Mouse (Mus musculus) left cerebral cortex, postnatal 14 days (tissue): Measurements from ENCODE around the gene Prkca. TPM values are rescaled to one million over a fixed set of nuclear protein-coding genes. Genes with fewer than 3 reads are reported as not detected.
A peak's percentile ranks its signal among the peaks of the same experiment; 100 is the strongest.

ENCODE experiments used
- DNase-seq, 2 experiments: peaks; one replicate each; pipeline ENCODE4 v3.0.0; 2021 to 2022; ENCODE audit warnings: low spot score in 2 of 2, mixed read lengths in 1 of 2
- intact Hi-C: fragments of 180-260 bp; cut with DNase I; formaldehyde crosslinking; loops from one replicate; pipeline ENCODE4 v1.15.1; 2025
- total RNA-seq, 2 experiments: library from RNA; stranded (reverse); gene quantifications; 2 replicates each; pipeline ENCODE4 v1.2.3; 2021

Prkca gene
- total RNA-seq, 2 experiments from 2014 or later = 135 to 157 TPM

DNA sequence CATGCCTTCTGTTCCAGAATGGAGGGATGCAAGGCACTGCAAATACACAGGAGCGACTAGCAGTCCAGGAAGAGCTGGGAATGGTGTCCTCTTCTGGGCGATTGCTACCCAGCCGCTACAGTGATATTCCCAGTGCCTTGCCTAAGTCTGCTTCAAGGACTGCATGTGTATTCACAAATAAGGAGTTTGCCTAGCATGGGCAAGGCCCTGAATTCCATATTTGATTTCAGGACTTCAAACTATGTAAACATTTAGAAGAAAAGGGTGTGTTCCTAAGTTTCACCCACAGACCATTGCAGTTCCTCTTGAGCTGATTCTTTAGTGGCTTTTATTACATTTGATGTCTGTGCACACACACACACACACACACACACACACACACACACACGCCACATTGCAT lies 39.9 kb downstream of the Prkca start:
- no peak for DNase-seq
- intact Hi-C loops = no loop called here

DNA sequence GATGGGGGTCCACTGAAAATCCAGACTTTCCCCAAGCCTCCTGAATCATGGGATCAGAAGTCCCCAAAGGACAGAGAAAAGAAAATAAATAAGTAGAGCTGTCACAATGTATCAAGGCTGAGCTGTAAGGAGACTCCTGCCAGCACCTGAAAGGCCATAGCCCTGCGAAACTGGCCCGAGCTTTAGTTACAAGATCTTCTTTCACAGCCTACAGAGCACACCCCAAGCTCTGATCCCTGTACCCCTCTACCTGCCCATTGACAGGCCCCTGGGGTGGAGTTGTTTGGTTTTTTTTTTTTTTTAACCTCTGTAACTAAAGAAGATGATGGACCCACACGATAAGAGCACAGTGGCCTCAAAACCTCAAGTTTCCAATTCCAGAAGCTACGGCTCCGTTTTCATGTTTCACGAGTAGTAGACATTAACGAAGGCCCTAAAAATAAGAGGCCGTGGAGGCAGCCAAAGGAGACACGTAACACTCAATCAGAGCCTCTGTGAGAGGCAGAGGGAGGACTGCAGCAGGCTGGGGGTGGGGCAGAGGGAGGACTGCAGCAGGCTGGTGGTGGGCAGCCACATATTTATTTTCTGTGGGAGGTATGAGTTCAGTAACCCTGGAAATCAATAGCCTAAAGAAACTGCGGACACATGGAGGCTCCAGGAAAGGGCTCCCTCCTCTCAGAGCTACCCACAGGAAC lies 41.8 kb downstream of the Prkca start:
- no peak for DNase-seq
- intact Hi-C loops = no loop called here

DNA sequence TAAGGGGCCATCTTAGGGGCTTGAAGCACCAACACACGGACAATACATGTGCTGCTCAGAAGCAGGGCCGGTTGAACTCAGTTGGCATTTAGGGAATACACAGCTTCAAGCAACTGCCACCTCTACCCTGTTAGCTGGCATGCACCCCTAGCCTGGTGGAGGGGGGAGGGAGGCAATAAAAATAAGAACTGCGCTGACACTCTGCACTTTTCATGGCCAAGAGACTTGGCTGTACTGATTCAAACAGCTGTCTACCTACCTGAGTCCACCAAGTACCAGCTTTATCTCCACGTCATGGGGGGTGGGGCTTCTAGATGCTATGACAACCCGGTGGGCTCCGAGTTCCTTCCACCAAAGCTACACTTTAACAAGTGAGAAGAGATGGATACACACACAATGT lies 42.7 kb downstream of the Prkca start:
- DNase-seq = no peak
- intact Hi-C loops = no loop called here

DNA sequence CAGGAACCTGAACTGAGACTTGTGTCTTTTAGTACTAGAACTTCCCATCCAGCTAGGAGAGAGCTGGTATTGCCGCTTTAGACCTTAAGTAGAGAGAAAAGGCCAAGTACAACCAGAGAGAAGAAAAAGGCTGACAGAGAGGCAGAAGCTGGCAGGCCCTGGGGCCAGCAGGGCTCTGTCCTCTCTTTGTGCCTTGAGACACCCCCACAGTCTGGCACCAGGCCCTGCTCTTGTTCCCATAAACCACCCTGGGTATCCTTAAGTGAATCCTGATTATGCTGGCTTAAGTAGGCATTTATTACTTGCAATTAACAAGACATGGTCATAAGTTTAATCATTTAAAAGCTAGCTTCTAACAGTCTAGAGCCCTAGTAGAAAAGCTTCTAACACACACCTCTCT lies 43.3 kb downstream of the Prkca start:
- intact Hi-C loops = no loop called here
- no peak for DNase-seq

DNA sequence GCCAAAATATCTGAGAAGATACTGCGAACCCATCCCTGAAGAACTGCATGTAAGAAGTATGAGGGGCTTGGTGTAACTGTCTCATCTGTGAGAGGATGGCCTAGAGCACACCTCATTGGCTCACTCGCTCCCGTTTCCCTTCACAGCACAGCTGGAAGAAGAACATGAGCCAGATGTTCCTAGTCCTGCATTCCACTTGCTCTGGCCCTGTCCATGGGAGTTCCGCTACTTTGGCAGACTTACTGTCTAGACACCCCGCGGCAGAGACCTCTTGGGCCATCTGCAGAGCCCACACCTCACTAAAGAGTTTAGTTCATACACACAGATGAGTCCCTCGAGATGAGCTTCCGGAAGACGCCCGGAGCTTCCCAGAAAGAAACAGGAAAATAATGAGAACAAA lies 43.8 kb downstream of the Prkca start:
- no peak for DNase-seq
- intact Hi-C loops = loop anchor here (5.0 kb wide), 1 partner anchor 42 kb away; the partner anchor contains the start of genes Apoh and Prkca

DNA sequence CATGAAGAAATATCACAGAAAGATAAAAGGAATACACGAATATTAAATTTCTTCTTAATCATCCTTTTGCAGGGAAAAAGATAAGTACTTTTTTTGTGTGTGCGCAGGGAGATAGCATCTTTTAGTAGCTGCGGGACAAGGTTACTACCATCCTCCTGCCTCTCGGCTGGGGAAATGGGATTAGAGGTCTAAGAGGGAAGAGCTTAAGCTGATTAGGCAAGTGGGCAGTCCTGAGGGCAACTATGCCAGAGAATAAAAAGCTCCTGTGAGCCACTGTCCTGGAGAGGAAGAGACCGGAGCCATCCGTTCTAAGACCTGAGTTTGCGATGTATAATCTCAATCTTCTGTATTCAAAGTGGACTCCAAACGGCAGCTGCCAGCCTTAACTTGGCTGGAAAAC lies 45.8 kb downstream of the Prkca start:
- intact Hi-C loops = loop anchor here (5.0 kb wide), 1 partner anchor 44 kb away; the partner anchor contains the start of genes Apoh and Prkca
- DNase-seq = no peak

DNA sequence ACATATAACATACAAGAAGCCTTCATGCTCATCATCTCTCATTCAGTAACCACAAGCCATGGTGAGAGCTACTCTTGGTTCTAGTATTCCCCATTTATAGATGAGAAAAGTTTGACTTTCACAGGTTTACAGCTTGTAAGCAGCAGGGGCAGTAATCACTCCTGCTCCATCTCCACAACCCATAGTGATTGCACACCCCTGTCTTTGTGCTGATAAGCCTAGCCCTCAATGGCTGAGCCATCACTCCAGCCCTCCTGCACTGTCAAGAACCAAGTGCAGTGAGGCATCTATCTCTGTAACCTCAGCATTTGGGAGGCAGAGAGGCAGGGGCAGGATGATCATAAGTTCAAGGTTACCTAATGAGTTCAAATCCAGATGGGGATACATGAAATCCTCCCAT lies 48.4 kb downstream of the Prkca start:
- no peak for DNase-seq
- intact Hi-C loops = loop anchor here (5.0 kb wide), 1 partner anchor 47 kb away; the partner anchor contains the start of genes Apoh and Prkca

DNA sequence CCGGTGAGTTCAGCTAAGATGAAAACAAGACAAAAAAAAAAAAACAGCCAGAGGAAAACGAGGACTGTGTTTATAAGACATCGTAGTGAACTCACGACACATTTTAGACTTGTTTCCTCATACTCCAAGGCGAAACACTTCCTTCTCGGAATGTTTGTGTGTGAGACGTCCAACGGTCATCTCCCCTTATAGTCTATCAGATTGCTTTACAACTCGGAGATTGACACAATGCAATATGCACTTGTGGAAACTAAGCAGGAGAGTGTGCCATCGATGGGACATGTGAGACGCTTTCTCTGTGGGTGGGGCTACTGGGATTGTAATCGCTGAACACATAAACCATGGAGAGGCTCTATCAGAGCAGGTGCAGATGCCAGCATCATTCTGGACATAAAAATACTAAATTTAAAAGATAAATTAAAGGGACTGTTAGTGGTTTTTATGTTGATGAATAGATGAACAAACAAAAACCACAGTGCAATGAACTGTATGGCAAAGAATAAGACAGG lies 49.4 kb downstream of the Prkca start:
- intact Hi-C loops = no loop called here
- no peak for DNase-seq

DNA sequence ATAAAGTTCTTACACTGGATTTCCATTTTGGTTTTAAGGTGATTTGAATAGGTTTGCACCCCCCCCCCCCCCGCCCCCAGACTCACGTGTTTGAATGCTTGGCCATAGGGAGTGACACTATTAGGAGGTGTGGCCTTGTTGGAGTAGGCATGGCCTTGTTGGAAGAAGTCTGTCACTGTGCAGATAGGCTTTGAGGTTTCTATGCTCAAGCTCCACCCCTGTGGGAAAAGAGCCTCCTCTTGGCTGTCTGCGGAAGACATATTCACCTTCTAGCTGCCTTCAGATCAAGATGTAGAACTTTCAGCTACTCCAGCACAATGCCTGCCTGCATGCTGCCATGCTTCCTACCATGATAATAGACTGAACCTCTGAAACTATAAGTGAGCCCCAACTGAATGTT lies 49.9 kb downstream of the Prkca start:
- intact Hi-C loops = no loop called here
- no peak for DNase-seq

DNA sequence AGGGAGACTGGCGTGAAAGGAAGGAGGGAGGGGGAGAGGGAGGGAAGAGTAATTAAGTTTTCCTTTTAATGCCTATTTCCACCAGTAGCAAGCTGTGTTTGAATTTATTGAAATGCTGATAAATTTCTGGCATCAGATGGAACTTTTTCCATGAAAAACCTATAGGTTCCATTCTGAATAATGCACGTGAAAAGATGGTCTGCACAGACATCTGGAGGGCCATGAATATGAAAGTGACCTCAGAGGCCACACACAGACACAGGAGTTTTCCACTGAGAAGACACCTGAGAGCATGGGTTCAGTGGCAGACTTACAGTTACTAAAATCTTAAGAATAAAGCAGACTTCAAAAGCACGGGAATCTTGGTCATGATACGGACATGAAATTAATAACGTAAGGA lies 54.5 kb downstream of the Prkca start:
- intact Hi-C loops = no loop called here
- DNase-seq = no peak

DNA sequence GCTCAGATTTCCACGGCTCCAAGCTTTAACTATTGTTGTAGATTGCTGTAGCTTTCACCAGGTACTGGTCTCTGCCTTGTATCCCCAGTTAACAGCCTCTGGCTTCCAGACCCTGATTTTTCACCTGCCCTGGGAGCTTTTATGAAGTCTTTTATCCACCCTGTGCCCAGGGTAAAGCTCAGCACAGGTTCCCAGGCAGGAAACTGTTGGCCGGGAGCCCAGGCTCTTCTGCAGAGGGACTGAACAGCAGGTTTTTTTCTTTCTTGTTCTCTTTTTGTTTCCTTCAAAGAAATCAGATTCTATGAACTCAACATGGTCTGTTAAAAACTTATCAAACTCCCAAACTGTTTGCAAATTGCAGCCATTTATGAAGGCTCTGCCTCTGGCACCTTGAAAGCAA lies 56.4 kb downstream of the Prkca start:
- intact Hi-C loops = no loop called here
- no peak for DNase-seq

DNA sequence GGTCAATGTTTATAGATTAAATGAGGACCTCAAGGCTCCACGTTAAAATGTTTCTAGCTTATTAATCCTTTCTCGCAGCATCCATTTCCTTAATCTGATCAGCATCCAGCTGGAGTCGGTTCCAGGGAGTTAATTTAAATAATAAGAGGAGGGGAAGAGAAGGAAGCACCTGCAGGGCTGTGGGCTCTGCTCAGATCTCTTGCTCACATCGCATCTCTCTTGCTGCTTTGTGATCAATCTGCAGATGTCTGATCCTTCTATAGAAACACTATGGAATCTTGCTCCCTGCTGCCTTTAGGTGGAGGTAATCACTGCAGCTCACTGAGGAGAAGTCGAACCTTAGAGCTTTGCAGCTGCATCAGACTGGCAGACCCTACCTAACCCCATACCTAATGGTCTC lies 58.7 kb downstream of the Prkca start:
- DNase-seq = no peak
- intact Hi-C loops = no loop called here

DNA sequence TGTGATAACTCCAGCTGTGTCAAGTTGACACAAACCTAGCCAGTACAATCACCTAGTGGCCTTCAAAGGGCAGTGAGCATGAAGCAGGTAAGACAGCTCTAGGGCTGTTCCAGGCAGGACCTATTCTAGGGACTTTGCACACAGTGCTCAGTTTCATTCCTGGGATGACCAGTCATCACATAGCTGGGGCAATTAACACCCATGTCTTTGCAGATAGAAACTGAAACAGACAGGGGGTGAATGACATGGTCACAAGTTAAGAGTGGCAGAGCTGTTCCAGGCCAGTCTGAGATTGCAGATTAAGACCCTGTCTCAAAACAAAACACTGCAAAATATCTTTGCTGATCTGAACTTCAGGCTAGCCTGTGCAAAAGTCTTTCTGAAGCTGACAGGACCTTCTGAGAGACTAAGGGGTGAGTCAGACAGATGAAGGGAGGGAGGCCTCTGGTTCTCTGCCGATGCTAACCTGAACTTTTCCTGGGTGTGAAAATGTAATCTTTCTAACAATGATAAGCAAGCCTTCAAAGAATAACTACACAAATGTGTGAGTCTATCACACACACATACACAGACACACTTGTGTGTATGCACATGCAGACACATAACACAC lies 60.8 kb downstream of the Prkca start:
- no peak for DNase-seq
- intact Hi-C loops = no loop called here

DNA sequence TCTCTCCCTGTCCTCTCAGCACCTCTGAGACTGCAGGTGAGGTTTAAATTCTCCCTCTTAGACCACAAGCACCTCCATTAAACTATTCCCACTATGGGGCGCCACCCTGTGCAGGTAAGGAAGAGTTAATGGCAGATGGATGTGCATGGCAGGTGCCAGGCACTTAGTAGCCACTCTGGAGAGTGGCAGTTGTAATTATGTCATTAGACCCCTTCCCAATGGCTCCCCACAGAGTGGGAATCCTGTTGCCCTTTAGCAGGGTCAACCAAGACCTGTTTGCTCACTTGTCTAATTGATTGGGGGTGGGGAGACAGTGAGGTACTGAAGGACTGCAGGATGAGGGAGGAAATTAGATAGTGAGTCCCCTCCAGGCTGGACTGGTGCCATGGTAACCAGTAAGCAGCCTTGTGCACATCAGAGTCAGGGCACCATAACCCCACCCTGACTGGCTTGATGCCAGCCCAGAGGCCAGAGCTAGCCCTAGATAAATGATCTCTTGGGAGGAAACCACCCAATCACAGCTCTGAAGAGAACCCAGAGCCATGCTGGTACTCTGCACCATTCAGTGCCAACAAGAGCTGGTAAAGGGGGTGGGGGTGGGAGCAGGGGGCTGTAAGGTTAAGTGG lies 63.9 kb downstream of the Prkca start:
- intact Hi-C loops = no loop called here

DNA sequence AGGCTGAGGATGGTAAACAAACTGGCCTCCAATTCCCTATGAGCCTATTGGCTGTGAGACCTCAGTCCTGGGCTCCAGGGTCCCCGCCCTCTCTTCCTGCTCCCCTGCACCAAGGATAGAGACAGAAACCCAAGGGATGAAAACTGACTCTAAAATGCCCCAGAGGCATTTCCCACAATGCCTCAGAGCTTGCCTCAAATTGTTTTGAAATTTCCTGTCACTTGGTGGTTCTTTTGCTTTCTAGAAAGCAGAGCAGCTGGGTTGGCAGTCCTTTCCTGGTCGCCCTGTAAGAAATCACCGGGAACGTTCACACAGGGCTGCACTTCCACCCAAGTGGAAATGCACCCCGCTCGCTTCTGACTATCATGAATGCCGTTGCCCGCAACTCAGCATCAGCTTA lies 66.6 kb downstream of the Prkca start:
- intact Hi-C loops = no loop called here
- no peak for DNase-seq

More for the DNA sequence above, 63.9 kb downstream of the Prkca start:
- DNase-seq = no peak

DNA sequence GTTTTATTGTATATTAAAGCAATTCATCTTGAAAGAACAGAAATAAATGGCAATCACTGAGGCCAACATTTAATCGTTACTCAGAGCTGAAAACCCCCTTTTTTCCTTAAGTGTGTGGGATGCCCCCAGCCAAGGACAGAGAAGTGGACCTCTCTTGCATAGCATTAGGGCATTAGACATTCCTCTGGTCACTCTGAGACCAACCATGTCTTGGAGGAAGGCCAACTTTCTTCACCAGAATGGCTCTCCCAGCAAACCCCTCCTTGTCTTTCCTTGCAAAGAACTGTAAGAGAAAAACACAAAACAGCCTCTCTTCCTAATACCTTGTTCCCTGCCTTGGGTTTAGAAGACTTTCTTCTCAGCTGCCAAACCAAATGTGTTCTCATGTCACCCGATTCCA lies 67.6 kb downstream of the Prkca start:
- no peak for DNase-seq
- intact Hi-C loops = no loop called here

DNA sequence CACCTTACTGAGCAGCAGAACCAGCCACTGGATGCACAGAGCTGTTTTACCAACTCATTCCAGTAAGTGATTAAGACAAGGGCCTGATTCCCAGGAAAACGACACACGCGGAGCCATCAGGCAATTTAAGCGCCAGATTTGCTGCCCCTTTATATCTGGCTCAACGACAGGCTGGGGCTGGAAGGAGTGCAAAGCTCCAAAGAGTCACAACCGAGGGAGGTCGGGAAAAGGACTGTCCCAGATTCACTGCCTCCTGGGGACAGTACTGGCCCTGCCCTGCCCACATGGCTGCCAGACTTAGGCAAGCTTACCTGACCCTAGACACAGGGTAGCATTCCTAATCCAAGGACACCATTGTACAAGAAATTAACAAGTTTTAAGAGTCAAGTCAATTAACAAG lies 69.7 kb downstream of the Prkca start:
- intact Hi-C loops = no loop called here
- DNase-seq = no peak

DNA sequence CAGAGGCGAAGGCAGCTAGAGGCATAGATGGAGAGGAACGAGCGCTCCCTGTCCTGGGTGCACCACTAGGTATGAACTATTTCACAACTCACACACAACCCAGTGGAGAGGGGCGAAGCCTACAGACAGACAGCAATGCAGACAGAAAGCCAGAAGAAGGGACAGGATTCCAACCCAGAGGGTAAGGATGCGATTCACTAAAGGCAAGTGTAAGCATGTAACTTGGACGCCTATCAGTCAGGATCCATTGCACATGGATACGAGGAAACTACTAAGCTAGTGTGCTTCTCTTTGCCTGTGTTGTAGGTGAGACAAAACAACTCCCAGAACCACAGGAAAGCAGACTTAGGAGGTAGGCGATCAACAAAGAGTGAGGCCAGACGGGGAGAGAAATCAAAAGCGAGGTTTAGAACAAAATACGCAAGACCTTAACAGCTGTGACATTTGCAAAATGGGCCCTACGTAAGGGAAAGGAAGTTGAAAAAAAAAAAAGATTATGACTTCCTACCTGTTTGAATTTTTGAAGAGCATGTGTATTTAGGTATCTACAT lies 70.2 kb downstream of the Prkca start:
- no peak for DNase-seq
- intact Hi-C loops = no loop called here

DNA sequence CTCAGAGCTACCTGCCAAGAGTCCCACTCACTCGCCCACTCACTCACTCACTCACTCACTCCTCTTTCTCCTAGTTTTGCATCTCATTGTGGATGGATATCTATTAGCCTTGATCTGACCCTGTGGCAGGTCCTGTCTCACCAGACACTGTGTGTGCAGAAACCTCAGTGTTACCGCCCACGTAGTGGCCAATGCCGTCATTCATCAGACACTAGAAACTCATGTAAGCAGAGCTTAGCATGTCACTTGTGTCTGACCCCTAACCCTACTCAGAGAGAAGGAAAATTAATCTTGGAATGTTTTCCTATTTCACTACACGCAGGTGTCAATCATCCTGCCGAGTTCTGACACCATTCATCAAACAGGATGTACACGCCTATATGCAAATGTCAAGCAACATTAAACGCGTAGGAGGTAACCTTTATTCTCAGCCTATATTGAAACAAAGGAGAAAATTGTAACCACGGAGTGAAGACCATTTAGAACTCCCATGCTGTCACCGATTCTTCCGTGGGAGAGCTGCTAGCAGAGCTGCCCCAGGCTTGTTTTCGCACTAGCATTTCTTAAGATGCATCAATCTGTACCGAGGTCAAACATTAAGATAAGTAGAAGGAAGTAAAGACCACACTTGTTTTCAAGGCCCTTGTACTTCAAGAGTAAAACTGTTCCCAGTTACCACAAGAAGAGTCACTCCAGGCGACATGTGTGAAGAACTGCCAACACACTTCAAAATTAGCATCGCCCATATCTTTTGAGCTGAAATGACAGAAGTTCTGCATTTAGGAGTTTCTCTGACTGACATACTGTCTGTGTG lies 70.9 kb downstream of the Prkca start:
- intact Hi-C loops = no loop called here
- peak in 1 of 2 experiments; percentile 41 for DNase-seq

DNA sequence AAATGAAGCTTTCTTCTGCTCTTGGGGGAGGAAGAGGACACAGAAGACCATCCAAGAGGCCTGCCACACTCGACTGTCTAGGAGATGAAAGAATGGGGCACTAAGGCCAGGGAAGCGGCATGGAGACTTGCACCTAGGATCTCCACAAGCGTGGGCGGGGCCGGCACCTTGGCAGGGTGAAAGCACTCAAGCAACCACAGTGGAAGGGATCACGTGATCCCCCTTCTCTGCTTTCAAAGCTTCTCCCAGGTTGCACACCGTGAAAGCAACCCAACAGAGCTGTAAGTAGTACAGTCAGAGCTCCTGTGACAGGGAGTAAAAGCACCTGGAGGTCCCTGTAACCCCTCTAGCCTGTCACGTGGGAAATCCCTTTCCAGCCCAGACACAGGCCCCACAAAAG lies 72.4 kb downstream of the Prkca start:
- intact Hi-C loops = no loop called here

More for the DNA sequence above, 72.4 kb downstream of the Prkca start:
- no peak for DNase-seq
